Mouse (Mus musculus) forebrain, embryonic 10.5 days (tissue): ENCODE results near the gene Zdhhc8. TPM values are rescaled to one million over a fixed set of nuclear protein-coding genes. Genes with fewer than 3 reads are reported as not detected.
A peak's percentile ranks its signal among the peaks of the same experiment; 100 is the strongest.
"Not testable (repeated sequence)": the region's sequence is repeated elsewhere in the genome, so short reads cannot be mapped to it uniquely, and the experiment has no call there.

ENCODE experiments used
- DNase-seq: peaks from one replicate; pipeline ENCODE4 v3.0.0-alpha.2; 2017; ENCODE audit warnings: low spot score; ENCODE audit errors: extremely low spot score
- H3K27ac ChIP-seq: fragments of 300-500 bp; sonication (generic); 2 replicates; pipeline ENCODE4 v1.5.1; 2016; ENCODE audit warnings: mild to moderate bottlenecking
- H3K27me3 ChIP-seq: fragments of 300-500 bp; sonication (generic); 2 replicates; pipeline ENCODE4 v1.6.1; 2016; ENCODE audit warnings: mild to moderate bottlenecking; ENCODE audit not compliant: poor library complexity, severe bottlenecking
- H3K36me3 ChIP-seq: fragments of 300-500 bp; sonication (generic); replicated peaks from 2 replicates; pipeline ENCODE4 v1.6.1; 2016; ENCODE audit warnings: mild to moderate bottlenecking, moderate library complexity
- H3K4me1 ChIP-seq: fragments of 300-500 bp; sonication (generic); 2 replicates; pipeline ENCODE4 v1.6.1; 2016
- H3K4me3 ChIP-seq: fragments of 300-500 bp; sonication (generic); 2 replicates; pipeline ENCODE4 v1.5.1; 2016; ENCODE audit warnings: mild to moderate bottlenecking, moderate library complexity
- H3K9me3 ChIP-seq: fragments of 300-500 bp; sonication (generic); 2 replicates; pipeline ENCODE4 v1.6.1; 2016; ENCODE audit warnings: mild to moderate bottlenecking, moderate library complexity
- WGBS: fragments of 180-500 bp; shearing (Covaris S2); methylation state at CpG from one replicate; pipeline ENCODE4 v1.1.7; 2016; 5-methylcytosine and 5-hydroxymethylcytosine counted together
- polyA plus RNA-seq: library from polyadenylated mRNA; unstranded; fragments of >200 nt; fragmentation: Nextera tagmentation; extraction: Ambion mirVana; gene quantifications from 2 replicates; pipeline ENCODE4 v1.2.1, GENCODE M21; 2016

The Zdhhc8 gene
- polyA plus RNA-seq, 1 experiment from 2014 or later: 10.5 TPM

DNA sequence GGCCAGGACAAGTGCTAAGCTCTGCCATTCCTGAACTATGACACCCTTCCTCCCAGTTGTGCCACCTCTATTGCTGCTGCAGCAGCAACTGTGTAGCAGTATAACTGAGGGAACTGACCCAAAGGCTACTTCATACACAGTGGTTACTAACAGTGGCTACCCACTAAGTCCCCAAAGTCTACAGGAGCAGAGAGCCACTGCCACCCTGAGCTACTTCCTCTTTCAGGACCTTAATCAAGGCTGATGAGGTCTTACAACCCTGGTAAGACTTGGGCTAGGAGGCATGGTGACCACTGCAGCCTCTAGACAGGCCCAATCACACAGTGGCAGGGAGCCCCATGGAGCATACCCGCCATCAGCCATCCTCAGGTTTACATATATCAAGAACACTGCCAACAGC is 32.9 kb downstream of the Zdhhc8 start:
- no peaks in the 10 kb centered on the region for H3K27me3 ChIP-seq
- 94% methylated on average over 1 of the region's 1 CpGs for WGBS
- no peak overlapping the region for H3K27ac ChIP-seq
- no peak for DNase-seq
- no peaks in the 10 kb centered on the region for H3K36me3 ChIP-seq
- peaks cover 35% of the 10 kb centered on the region for H3K4me1 ChIP-seq
- no peaks in the 10 kb centered on the region for H3K9me3 ChIP-seq
- H3K4me3 ChIP-seq: no peak overlapping the region

- Histone ChIP-seq H3K9me3 (no peaks in the 10 kb centered on the region), H3K27ac (no peak overlapping the region), H3K36me3 (no peaks in the 10 kb centered on the region), H3K4me3 (no peak overlapping the region), H3K4me1 (peaks cover 35% of the 10 kb centered on the region), H3K27me3 (no peaks in the 10 kb centered on the region)
- WGBS: 35% methylated on average over 1 of the region's 1 CpGs
- DNase-seq: no peak
Observed at GRCm38 (mm10) chr16:18201620-18202019, 33.3 kb downstream of the Zdhhc8 start.

GRCm38 (mm10) chr16:18200062-18200461 is 34.9 kb downstream of the Zdhhc8 start:
- Histone ChIP-seq H3K9me3 (no peaks in the 10 kb centered on the region), H3K4me3 (no peak overlapping the region), H3K27me3 (no peaks in the 10 kb centered on the region), H3K27ac (0 out of 2 replicates have a peak overlapping the region, but pooled peaks have one; percentile 42), H3K4me1 (peaks cover 35% of the 10 kb centered on the region), H3K36me3 (no peaks in the 10 kb centered on the region)
- DNase-seq: no peak
- WGBS: 85% methylated on average over 2 of the region's 2 CpGs

DNA sequence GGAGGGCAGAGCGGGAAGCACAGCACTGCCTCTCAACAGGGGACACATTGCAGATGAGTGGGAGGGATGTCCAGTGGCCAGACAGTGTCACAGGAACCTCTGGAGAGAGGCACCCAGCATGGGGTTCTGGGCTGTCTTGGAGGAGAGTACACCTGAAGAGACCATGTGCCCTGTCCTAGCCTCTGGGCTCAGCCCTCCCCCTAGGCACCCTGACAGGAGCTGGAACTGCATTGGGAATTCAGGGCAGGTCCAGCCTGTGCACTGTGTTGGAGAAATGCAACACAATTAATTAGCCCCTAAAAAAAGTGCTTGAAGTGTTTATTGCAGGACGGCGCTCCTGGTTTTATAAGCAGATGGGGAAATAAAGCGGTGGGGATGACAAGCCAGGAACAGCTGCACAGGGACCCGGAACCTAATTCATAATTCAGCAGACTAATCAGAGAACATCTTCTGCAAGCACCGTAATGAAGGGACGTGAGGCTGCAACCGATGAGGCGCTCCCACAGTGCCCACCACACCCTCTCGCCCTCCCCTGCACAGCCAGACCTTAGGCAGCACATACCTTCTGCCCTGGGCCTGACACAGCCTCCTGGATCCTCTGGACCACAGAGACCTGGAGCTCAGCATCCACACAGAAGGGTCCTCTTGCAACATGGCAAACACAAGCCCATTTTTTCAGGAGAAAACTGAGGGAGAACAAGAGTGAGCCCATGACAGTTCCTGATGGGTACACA is 36.4 kb downstream of the Zdhhc8 start:
- no peaks in the 10 kb centered on the region for H3K36me3 ChIP-seq
- peak overlapping the region; percentile 42; the same call in 1 of the 2 replicates for H3K27ac ChIP-seq
- H3K27me3 ChIP-seq: no peaks in the 10 kb centered on the region
- 85% methylated on average over 10 of the region's 10 CpGs for WGBS
- no peak for DNase-seq
- peaks cover 40% of the 10 kb centered on the region for H3K4me1 ChIP-seq
- no peaks in the 10 kb centered on the region for H3K9me3 ChIP-seq
- no peak overlapping the region for H3K4me3 ChIP-seq

DNA sequence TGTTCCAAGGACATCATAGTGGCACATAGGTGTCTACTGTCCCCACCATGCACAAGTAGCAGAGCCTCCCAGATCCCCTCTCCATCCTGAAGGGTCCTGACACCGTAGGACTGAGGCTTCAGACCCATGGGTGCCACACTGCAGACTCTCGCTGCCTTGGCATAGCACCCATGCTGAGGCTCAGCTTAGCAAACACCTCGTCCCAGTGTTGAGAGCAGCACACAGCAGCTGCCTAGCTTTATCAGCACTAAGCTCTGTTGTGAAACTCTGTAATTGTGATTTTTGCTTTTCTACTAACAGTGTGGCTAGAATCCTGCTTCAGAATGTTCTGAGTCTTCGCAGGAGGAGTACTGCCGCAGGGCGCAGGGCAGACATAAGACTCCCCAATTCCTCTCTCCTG is 37.1 kb downstream of the Zdhhc8 start:
- 83% methylated on average over 6 of the region's 6 CpGs for WGBS
- no peak overlapping the region for H3K4me3 ChIP-seq
- peak overlapping the region; percentile 27; the same call in 1 of the 2 replicates for H3K27ac ChIP-seq
- peaks cover 38% of the 10 kb centered on the region for H3K4me1 ChIP-seq
- no peaks in the 10 kb centered on the region for H3K9me3 ChIP-seq
- DNase-seq: no peak
- H3K36me3 ChIP-seq: no peaks in the 10 kb centered on the region
- H3K27me3 ChIP-seq: no peaks in the 10 kb centered on the region

DNA sequence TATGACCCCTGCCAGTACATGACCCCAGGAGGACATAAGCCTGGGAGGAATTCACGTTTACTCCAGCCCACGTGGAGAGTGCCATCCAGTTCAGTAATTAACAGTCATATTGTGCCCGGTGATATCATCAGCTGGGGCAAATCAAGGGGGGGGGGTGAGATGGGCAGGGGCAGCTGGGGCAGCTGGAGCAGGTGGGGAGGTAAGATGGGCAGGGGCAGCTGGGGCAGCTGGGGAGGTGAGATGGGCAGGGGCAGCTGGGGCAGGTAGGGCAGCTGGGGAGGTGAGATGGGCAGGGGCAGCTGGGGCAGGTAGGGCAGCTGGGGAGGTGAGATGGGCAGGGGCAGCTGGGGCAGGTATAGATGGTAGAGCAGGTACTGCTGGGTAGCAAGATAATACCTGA is 39.4 kb downstream of the Zdhhc8 start:
- peaks cover 32% of the 10 kb centered on the region for H3K4me1 ChIP-seq
- not testable (repeated sequence) for H3K4me3 ChIP-seq, H3K27ac ChIP-seq, H3K36me3 ChIP-seq, H3K27me3 ChIP-seq, DNase-seq, H3K9me3 ChIP-seq
- WGBS: 54% methylated on average over 3 of the region's 3 CpGs

DNA sequence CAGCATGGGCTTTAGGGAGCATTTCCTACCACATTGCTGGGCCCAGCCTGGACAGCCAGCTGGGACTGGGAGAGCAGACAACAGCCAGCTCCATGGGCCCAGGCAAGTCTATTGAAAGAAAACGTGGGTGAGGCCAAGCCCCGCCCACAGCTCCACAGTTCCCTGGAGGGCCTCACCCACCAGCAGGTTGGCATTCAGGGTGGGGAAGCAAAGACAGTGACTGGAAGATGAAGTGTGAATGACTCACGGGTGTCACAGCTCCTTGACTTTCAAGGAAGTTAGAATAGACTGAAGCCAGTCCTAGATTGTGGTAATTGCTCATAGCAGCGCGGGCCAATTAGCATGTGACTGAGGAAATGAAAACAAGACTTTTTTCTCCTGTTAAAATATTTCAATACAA is 39.9 kb downstream of the Zdhhc8 start:
- 67% methylated on average over 5 of the region's 5 CpGs for WGBS
- Histone ChIP-seq H3K9me3 (no peaks in the 10 kb centered on the region), H3K27ac (peak overlapping the region; percentile 65)

DNA sequence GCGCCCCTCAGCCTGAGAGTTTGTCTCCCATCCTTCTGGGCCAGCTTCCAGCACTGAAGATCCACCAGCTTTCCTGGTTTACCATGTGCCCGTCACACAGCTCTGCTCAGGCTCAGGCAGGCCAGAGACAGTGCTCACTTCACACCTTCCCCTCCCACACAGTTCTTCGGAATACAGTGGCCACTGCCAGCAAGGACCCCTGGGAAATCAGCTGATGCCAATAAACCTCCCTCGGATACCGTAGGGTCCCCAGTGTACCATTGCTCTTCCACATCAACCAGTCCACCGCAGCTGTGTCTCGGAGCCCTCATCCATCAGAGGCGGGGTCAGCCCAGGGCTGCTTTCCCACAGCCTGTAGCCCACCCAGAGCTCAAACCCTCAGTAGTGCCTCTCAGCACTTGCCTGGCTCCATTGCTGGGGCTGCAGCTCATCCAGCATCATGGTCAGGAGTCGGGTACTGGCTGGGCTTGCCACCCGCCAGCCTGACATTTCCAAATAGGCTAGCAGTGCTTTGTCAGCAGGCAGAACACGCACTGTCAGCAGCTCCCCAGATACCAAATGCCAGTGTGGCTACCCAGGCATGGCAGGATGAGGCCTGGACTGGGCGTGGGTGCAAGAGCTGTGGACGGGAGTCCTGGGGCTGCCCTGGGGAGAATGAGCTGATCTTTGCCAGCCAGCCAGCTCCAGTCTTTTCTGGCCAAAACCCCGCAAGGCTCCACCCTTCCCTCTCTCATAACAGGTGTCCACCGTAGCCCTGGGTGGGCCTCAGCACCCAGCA is 40.5 kb downstream of the Zdhhc8 start:
- H3K27ac ChIP-seq: peak overlapping the region; percentile 65
- 83% methylated on average over 15 of the region's 15 CpGs for WGBS
- no peaks in the 10 kb centered on the region for H3K27me3 ChIP-seq
- H3K4me1 ChIP-seq: peaks cover 21% of the 10 kb centered on the region
- DNase-seq: no peak
- H3K36me3 ChIP-seq: no peaks in the 10 kb centered on the region
- H3K4me3 ChIP-seq: no peak overlapping the region
- no peaks in the 10 kb centered on the region for H3K9me3 ChIP-seq

More for the DNA sequence above, 39.9 kb downstream of the Zdhhc8 start:
- H3K4me1 ChIP-seq: peaks cover 27% of the 10 kb centered on the region
- no peak for DNase-seq
- no peaks in the 10 kb centered on the region for H3K36me3 ChIP-seq
- H3K27me3 ChIP-seq: no peaks in the 10 kb centered on the region
- no peak overlapping the region for H3K4me3 ChIP-seq

GRCm38 (mm10) chr16:18191006-18191405 is 43.9 kb downstream of the Zdhhc8 start:
- 79% methylated on average over 2 of the region's 2 CpGs for WGBS
- Histone ChIP-seq H3K36me3 (no peaks in the 10 kb centered on the region), H3K4me3 (no peak overlapping the region), H3K27me3 (no peaks in the 10 kb centered on the region), H3K27ac (no peak overlapping the region), H3K9me3 (no peaks in the 10 kb centered on the region), H3K4me1 (peaks cover 10% of the 10 kb centered on the region)
- no peak for DNase-seq

GRCm38 (mm10) chr16:18187221-18187620 is 47.7 kb downstream of the Zdhhc8 start:
- Histone ChIP-seq H3K36me3 (no peaks in the 10 kb centered on the region), H3K9me3 (no peaks in the 10 kb centered on the region), H3K27ac (no peak overlapping the region), H3K4me3 (no peak overlapping the region), H3K4me1 (no peaks in the 10 kb centered on the region), H3K27me3 (no peaks in the 10 kb centered on the region)
- WGBS: 88% methylated on average over 3 of the region's 3 CpGs
- DNase-seq: no peak

DNA sequence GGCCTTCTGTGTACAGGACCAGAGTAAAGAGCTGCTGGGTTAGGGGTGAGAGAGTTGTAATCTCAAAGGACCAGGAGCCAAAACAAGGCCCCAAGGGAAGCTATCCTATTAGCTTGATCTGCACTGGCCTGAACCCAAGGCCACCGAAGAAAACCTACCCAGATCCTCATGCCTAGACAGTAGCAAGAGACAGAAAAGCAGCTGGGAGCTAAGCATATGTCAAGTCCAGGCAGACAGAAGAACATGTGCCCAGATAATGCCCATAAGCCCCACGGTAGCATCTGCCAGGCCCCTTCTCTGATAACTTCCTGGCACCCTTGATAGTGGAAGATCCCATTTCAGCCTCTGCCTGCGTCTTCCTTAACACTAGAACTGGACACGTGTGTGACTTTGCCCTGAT is 48.1 kb downstream of the Zdhhc8 start:
- WGBS: 94% methylated on average over 4 of the region's 4 CpGs
- H3K36me3 ChIP-seq: no peaks in the 10 kb centered on the region
- H3K9me3 ChIP-seq: no peaks in the 10 kb centered on the region
- H3K4me1 ChIP-seq: no peaks in the 10 kb centered on the region
- no peaks in the 10 kb centered on the region for H3K27me3 ChIP-seq
- no peak overlapping the region for H3K27ac ChIP-seq
- no peak overlapping the region for H3K4me3 ChIP-seq
- DNase-seq: no peak

DNA sequence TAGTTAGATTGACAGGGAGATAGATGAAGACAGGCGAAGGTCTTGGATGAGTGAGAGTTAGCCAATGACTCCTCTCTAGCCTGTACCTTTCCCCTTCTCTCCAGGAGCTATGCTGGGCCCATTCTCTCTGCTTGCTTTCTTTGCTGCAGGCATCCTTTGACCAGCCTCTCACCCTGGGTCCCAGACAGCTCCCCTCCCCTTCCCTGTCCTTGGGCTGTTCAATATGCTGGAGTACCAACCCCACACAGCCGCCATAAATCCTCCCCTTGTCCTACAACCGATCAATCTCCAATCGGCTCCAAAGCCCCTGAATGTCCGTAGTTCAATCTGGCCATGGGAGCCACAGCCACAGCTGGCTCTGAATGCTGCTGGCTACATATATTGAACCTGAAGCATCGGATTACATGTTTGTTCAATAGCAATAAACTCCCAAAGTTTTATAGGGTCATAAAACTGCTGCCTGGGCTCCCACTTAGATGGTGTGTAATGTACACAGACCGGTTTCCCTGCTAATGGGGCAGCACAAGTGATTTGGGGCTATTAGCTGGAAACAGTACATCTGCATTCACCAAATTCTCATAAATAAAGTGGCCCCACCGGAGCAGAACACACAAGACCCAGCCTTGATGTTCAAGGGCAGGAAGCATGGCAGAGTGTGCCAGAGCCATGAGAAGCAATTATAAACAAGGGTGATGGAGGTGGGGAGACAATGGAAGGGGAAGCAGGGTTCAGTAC is 49.1 kb downstream of the Zdhhc8 start:
- no peaks in the 10 kb centered on the region for H3K9me3 ChIP-seq
- H3K27ac ChIP-seq: no peak overlapping the region
- peaks cover 9% of the 10 kb centered on the region for H3K4me1 ChIP-seq
- WGBS: 88% methylated on average over 8 of the region's 8 CpGs
- H3K27me3 ChIP-seq: no peaks in the 10 kb centered on the region
- DNase-seq: no peak
- no peak overlapping the region for H3K4me3 ChIP-seq
- no peaks in the 10 kb centered on the region for H3K36me3 ChIP-seq

- Histone ChIP-seq H3K27ac (no peak overlapping the region), H3K4me1 (peaks cover 25% of the 10 kb centered on the region)
- WGBS: 88% methylated on average over 8 of the region's 8 CpGs
Observed at GRCm38 (mm10) chr16:18182766-18183165, 52.2 kb downstream of the Zdhhc8 start.

More at GRCm38 (mm10) chr16:18182766-18183165, 52.2 kb downstream of the Zdhhc8 start:
- Histone ChIP-seq H3K4me3 (no peak overlapping the region), H3K9me3 (no peaks in the 10 kb centered on the region), H3K36me3 (no peaks in the 10 kb centered on the region), H3K27me3 (no peaks in the 10 kb centered on the region)
- no peak for DNase-seq
